ENCODE assay signal across 14 mouse cellular contexts in the genomic region with DNA sequence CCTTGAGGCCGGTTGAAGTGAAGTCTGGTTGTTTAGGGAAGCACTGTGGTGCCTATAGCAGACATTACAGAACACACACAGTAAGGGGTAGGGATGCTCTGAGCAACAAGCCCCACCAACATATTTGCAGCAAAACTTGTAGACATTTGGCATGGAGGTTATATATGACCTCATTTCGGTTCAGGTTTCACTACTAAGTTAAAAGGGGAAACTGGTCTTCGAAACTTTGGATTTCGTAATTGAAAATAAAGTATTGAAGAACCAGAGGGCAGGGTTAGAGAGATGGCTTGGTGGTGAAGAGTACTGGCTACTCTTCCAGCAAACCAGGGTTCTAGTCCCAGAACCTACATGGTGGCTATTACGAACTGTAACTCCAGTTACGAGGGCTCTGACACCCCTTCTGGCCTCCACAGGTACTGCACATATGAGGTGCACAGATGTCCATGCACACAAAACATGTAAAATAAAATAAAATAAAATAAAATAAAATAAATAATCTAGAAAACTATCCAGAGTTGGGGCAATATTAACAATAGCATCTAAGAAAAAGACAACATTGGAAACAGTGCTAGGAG. TPM values are rescaled to one million over a fixed set of nuclear protein-coding genes. Genes with fewer than 3 reads are reported as not detected.
DNase-seq lines count a peak whose midpoint lies in the region; TF ChIP-seq lines count a peak whose summit lies in the region.
"Had no signal": no experiment of that assay in that cellular context is flagged by ENCODE, and none has a peak within 500 bp of the region (broad histone marks: within the 10 kb centered on the region; RNA-seq: fewer than 3 reads in every experiment).

No protein-coding gene starts in this region.

- H3K36me3 ChIP-seq in ES-Bruce4 (ENCODE audit: control insufficient read depth, insufficient read depth, low read length, poor library complexity, severe bottlenecking) = no peaks in the 10 kb centered on the region
- H3K36me3 ChIP-seq in macrophage (ENCODE audit: inconsistent target) = no peaks in the 10 kb centered on the region
- H3K36me3 ChIP-seq: heart, embryonic 12.5 days; limb, embryonic 15.5 days had no signal

- no peak overlapping the region for H3K9ac ChIP-seq in ES-Bruce4 (ENCODE audit: low read depth, poor library complexity, severe bottlenecking)
- H3K9ac ChIP-seq: heart, embryonic 12.5 days; limb, embryonic 15.5 days had no signal

- H3K4me1 ChIP-seq in ES-Bruce4 (ENCODE audit: control insufficient read depth, insufficient read depth, low read length) = no peaks in the 10 kb centered on the region
- H3K4me1 ChIP-seq: limb, embryonic 15.5 days had no signal

- H3K4me3 ChIP-seq in ES-Bruce4 (ENCODE audit: low read depth, low read length) (no peak overlapping the region), macrophage (ENCODE audit: inconsistent target) (no peak overlapping the region)
- H3K4me3 ChIP-seq: heart, embryonic 12.5 days; limb, embryonic 15.5 days; myocyte had no signal

- H3K27ac ChIP-seq in ES-Bruce4 (ENCODE audit: insufficient read depth, low read length) (no peak overlapping the region), macrophage (peak overlapping the region; percentile 30)
- H3K27ac ChIP-seq: limb, embryonic 15.5 days had no signal

- H3K27me3 ChIP-seq in ES-Bruce4 (ENCODE audit: control insufficient read depth, insufficient read depth, low read length, poor library complexity, severe bottlenecking) = no peaks in the 10 kb centered on the region
- H3K27me3 ChIP-seq: limb, embryonic 15.5 days had no signal

- WGBS in macrophage (ENCODE audit: missing documents) = 0% methylated on average over 4 of the region's 6 CpGs

- TF ChIP-seq POLR2A in ES-Bruce4 (IDR thresholded peaks at IDR 0.05; ENCODE audit: insufficient read depth, low read length) = no peak

- no peaks in the 10 kb centered on the region for H3K9me3 ChIP-seq in ES-Bruce4 (replicated peaks; ENCODE audit: control insufficient read depth, insufficient read depth, low read length, poor library complexity, severe bottlenecking)
- H3K9me3 ChIP-seq: heart, embryonic 12.5 days; limb, embryonic 15.5 days had no signal

- H3K79me2 ChIP-seq in macrophage (ENCODE audit: inconsistent target) = no peaks in the 10 kb centered on the region

- TF ChIP-seq EP300 in ES-Bruce4 (IDR thresholded peaks at IDR 0.05; ENCODE audit: insufficient read depth, low read depth, low read length) = no peak

- peak; percentile 19 for TF ChIP-seq CTCF in ES-Bruce4 (IDR thresholded peaks at IDR 0.05; ENCODE audit: low read depth, low read length)

- peak; percentile 17 for DNase-seq in kidney, postnatal 10 days
- DNase-seq in kidney, postnatal 14 days = no peak
- DNase-seq in A20 (ENCODE audit: low read depth, low spot score) = peak; percentile 35
- DNase-seq in right cerebral cortex, postnatal 36 days (ENCODE audit: low spot score in 2 of 2) = no peak
- no peak for DNase-seq in layer of hippocampus, postnatal 25 days (ENCODE audit: extremely low spot score in 1 of 2, low spot score in 1 of 2)
- DNase-seq in gastrocnemius, adult 8-10 months (ENCODE audit: low spot score in 2 of 2) = no peak
- DNase-seq: cerebellum, adult 8-10 months; kidney, adult 8-10 months; right cerebral cortex, postnatal 25 days had no signal

RNA-seq across cellular contexts. Expression of gene Enthd1, which starts 1.2 kb away (rescaled TPM):
- polyA plus RNA-seq in ES-Bruce4 (2011; ENCODE audit: insufficient read depth, insufficient read length, low read depth, missing spikeins) (not detected in 2 replicates), macrophage (2018) (not detected in 3 replicates)
- under 1 TPM in 1 of 26 experiments, not detected in 25; 0.21 TPM for total RNA-seq in macrophage (2018; cell fraction: chromatin; rRNA removed)
- under 1 TPM in 11 of 26 experiments, not detected in 15; 0.05 to 0.17 (median 0.09) TPM for total RNA-seq in macrophage (2018; cell fraction: cytosol; rRNA removed)
- total RNA-seq in macrophage (2018; cell fraction: nucleus; rRNA removed) = under 1 TPM in 3 of 26 experiments, not detected in 23; 0.27 to 0.36 (median 0.28) TPM
- not detected for total RNA-seq in layer of hippocampus, postnatal 25 days (2021)
- not detected for total RNA-seq in gastrocnemius, adult 8-10 months (2022)
- polyA plus RNA-seq: heart, embryonic 12.5 days; myocyte had no signal

RNA-seq across cellular contexts. Expression of gene Grap2, which starts 8.7 kb away (rescaled TPM):
- polyA plus RNA-seq in ES-Bruce4 (2011; ENCODE audit: insufficient read depth, insufficient read length, low read depth, missing spikeins) = 0.51 and 0.84 TPM in 2 replicates
- total RNA-seq in macrophage (2018; cell fraction: chromatin; rRNA removed) = 1 to 10 TPM in 13 of 26 experiments, under 1 TPM in 10, not detected in 3; 0.16 to 2.2 (median 1.1) TPM
- total RNA-seq in macrophage (2018; cell fraction: cytosol; rRNA removed) = 1 to 10 TPM in 9 of 26 experiments, under 1 TPM in 17; 0.23 to 1.6 (median 0.93) TPM
- 1 to 10 TPM in 18 of 26 experiments, under 1 TPM in 8; 0.19 to 3.0 (median 1.2) TPM for total RNA-seq in macrophage (2018; cell fraction: nucleus; rRNA removed)
- 0.42 to 1.1 TPM (median 0.66 TPM) in 3 replicates for polyA plus RNA-seq in macrophage (2018)
- under 1 TPM; 0.28 to 0.74 TPM for total RNA-seq in layer of hippocampus, postnatal 25 days (2021)
- total RNA-seq in gastrocnemius, adult 8-10 months (2022) = under 1 TPM in 2 of 4 experiments, not detected in 2; 0.07 to 0.13 TPM
- polyA plus RNA-seq: myocyte had no signal

Comparison
In these comparisons a context has a peak if more than half of its experiments do, and no peak if none do; other contexts are left out.
1. DNase-seq: peak in kidney, postnatal 10 days (single experiment) and A20 (single experiment); none in kidney, postnatal 14 days (single experiment), right cerebral cortex, postnatal 36 days (0 of 2), layer of hippocampus, postnatal 25 days (0 of 2) and gastrocnemius, adult 8-10 months (0 of 2).